Mouse (Mus musculus) forebrain, embryonic 10.5 days (tissue): Measurements from ENCODE around the gene Lgalsl. TPM values are rescaled to one million over a fixed set of nuclear protein-coding genes. Genes with fewer than 3 reads are reported as not detected.

Experiments
- DNase-seq: peaks from one replicate; pipeline ENCODE4 v3.0.0-alpha.2; 2017; ENCODE audit warnings: low spot score; ENCODE audit errors: extremely low spot score
- H3K27ac ChIP-seq: fragments of 300-500 bp; sonication (generic); 2 replicates; pipeline ENCODE4 v1.5.1; 2016; ENCODE audit warnings: mild to moderate bottlenecking
- H3K27me3 ChIP-seq: fragments of 300-500 bp; sonication (generic); 2 replicates; pipeline ENCODE4 v1.6.1; 2016; ENCODE audit warnings: mild to moderate bottlenecking; ENCODE audit not compliant: poor library complexity, severe bottlenecking
- H3K36me3 ChIP-seq: fragments of 300-500 bp; sonication (generic); replicated peaks from 2 replicates; pipeline ENCODE4 v1.6.1; 2016; ENCODE audit warnings: mild to moderate bottlenecking, moderate library complexity
- H3K4me1 ChIP-seq: fragments of 300-500 bp; sonication (generic); 2 replicates; pipeline ENCODE4 v1.6.1; 2016
- H3K4me3 ChIP-seq: fragments of 300-500 bp; sonication (generic); 2 replicates; pipeline ENCODE4 v1.5.1; 2016; ENCODE audit warnings: mild to moderate bottlenecking, moderate library complexity
- H3K9me3 ChIP-seq: fragments of 300-500 bp; sonication (generic); 2 replicates; pipeline ENCODE4 v1.6.1; 2016; ENCODE audit warnings: mild to moderate bottlenecking, moderate library complexity
- WGBS: fragments of 180-500 bp; shearing (Covaris S2); methylation state at CpG from one replicate; pipeline ENCODE4 v1.1.7; 2016; 5-methylcytosine and 5-hydroxymethylcytosine counted together
- polyA plus RNA-seq: library from polyadenylated mRNA; unstranded; fragments of >200 nt; fragmentation: Nextera tagmentation; extraction: Ambion mirVana; gene quantifications from 2 replicates; pipeline ENCODE4 v1.2.1, GENCODE M21; 2016

Lgalsl gene
- polyA plus RNA-seq, 1 experiment from 2014 or later, result 27.2 TPM

DNA sequence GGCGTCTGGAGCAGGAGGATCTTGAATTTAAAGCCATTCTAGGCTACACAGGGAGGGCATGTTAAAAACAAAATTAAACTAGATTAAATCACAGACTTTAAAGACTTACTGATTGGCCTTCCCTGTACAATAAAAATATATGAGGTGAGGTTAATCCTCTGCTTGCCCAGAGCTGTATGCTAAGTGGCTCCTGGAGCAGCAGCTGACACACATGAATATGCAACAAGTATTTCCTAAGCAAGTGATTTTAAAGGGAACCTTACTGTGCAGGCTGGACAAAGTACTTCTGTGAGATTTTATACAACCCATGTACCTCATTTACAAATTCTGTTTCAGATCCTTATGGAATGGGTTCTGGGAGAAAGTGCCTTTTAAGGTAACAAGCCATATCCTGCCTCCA is 41.8 kb downstream of the Lgalsl start:
- DNase-seq, result no peak
- Histone ChIP-seq H3K27me3 (no peaks in the 10 kb centered on the region), H3K9me3 (peaks cover 13% of the 10 kb centered on the region; the same call in 1 of the 2 replicates), H3K36me3 (no peaks in the 10 kb centered on the region), H3K4me1 (0 out of 2 replicates have a peak, but pooled peaks cover 1% of the 10 kb centered on the region), H3K4me3 (no peak overlapping the region), H3K27ac (no peak overlapping the region)
- WGBS, result 71% methylated on average over 1 of the region's 1 CpGs

DNA sequence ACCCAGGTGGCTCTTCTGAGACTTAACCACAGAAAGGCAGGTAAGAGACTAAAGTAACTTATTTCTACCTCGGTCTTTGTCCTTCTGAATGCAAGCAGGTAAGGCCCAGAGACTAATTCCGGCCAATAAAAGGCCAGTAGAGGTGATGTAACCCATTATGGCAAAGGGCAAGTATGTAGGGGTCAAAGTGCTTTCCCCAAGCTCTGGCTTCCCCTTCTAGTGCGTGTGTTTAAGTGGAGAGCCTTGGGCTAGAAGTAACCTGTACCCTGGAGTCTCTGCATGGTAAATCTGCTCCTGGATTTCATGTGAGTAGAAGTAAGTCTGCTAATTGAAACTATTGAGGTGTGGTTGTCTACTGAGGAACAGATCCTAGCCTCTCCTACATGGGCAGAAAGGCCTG is 42.8 kb downstream of the Lgalsl start:
- WGBS, result 75% methylated on average over 3 of the region's 3 CpGs
- Histone ChIP-seq H3K27me3 (no peaks in the 10 kb centered on the region), H3K9me3 (peaks cover 15% of the 10 kb centered on the region; the same call in 1 of the 2 replicates), H3K4me1 (no peaks in the 10 kb centered on the region), H3K36me3 (no peaks in the 10 kb centered on the region), H3K27ac (no peak overlapping the region), H3K4me3 (no peak overlapping the region)
- DNase-seq, result no peak

DNA sequence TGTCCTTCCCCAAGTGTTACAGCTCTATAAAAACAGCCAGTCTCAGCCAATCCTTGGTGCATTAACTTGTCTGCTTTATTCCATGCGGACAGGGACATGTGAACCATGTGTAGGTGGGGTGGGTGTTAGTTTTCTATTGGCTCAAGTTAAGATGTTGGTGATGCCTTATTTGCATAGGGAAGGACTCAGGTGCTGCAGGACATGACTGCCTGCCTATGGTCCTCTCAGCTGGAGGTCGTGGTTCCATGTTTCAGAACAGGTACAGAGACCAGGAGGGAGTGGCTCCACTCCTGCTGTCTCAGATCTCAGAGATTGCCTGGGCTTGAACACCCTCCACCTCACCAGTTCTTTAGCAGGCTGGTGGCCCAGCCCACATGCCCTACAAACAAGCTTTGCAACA is 44.7 kb downstream of the Lgalsl start:
- H3K4me3 ChIP-seq, result no peak overlapping the region

DNA sequence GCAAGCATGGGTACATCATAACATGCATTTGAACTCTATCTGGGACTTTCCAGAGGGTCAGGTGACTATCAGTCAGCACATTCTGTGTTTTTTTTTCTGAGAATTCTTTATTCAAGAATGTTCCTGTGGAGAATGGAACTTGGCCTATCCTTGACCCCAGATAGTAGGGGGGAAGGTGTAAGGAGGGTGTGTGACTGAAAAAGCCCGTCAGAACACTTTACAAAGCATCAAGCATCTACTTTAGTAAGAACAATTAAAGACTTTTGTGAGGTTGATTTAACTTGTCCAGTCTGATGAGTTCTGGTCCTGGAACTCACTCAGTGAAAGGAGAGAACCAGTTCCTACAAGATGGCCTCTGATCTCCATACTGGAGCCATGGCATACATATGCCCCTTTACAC is 45.7 kb downstream of the Lgalsl start:
- Histone ChIP-seq H3K9me3 (peaks cover 15% of the 10 kb centered on the region; the same call in 1 of the 2 replicates), H3K27ac (no peak overlapping the region), H3K4me3 (no peak overlapping the region), H3K27me3 (no peaks in the 10 kb centered on the region), H3K4me1 (no peaks in the 10 kb centered on the region), H3K36me3 (no peaks in the 10 kb centered on the region)
- DNase-seq, result no peak
- 85% methylated on average over 1 of the region's 1 CpGs for WGBS

More for the DNA sequence above, 44.7 kb downstream of the Lgalsl start:
- Histone ChIP-seq H3K36me3 (no peaks in the 10 kb centered on the region), H3K27ac (no peak overlapping the region), H3K27me3 (no peaks in the 10 kb centered on the region), H3K9me3 (peaks cover 15% of the 10 kb centered on the region; the same call in 1 of the 2 replicates), H3K4me1 (no peaks in the 10 kb centered on the region)
- WGBS, result 74% methylated on average over 2 of the region's 2 CpGs
- no peak for DNase-seq

DNA sequence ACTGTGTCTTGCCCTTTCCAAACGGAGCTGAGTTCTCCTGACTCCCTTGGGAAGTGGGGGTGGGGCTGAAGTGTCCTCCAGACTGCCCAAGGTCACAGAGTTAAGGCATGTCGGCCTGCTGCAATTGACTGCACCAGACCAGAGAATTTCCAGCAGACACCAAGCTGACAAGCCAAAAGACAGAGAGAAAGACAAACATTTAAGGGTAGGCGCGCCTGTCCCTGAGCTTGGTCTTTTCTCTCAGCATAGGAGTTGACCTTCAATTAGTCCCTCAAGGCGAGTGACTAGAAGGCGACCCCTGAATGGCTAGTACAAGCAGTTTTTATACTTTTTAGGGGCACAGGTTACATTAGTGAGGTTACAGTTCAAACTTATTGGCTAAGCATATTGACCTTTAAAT is 46.1 kb downstream of the Lgalsl start:
- peaks cover 15% of the 10 kb centered on the region; the same call in 1 of the 2 replicates for H3K9me3 ChIP-seq
- WGBS, result 91% methylated on average over 6 of the region's 6 CpGs
- no peak overlapping the region for H3K27ac ChIP-seq
- no peaks in the 10 kb centered on the region for H3K27me3 ChIP-seq
- DNase-seq, result no peak
- H3K4me1 ChIP-seq, result no peaks in the 10 kb centered on the region
- no peak overlapping the region for H3K4me3 ChIP-seq
- H3K36me3 ChIP-seq, result no peaks in the 10 kb centered on the region

DNA sequence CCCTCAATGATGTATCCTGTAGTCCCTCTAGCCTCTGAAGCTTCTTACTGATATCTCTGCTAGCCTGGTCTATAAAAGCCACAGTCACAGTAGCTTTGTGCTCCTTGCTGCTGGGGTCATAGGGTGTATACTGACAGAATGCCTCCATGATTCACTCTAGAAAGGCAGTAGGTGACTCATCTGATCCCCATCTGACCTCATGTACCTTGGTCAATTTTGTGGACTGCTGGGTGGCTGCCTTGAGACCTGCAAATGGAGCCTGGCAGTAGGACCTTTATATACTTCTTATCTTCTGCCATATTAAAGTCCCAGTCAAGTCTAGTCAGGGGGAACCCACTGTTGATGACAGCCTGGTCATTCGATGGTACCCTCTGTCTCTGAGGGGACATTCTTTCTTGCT is 47.4 kb downstream of the Lgalsl start:
- Histone ChIP-seq H3K36me3 (no peaks in the 10 kb centered on the region), H3K27me3 (no peaks in the 10 kb centered on the region), H3K9me3 (peaks cover 15% of the 10 kb centered on the region; the same call in 1 of the 2 replicates), H3K4me3 (no peak overlapping the region), H3K27ac (no peak overlapping the region), H3K4me1 (no peaks in the 10 kb centered on the region)
- DNase-seq, result peak; percentile 2
- WGBS, result 97% methylated on average over 1 of the region's 1 CpGs

DNA sequence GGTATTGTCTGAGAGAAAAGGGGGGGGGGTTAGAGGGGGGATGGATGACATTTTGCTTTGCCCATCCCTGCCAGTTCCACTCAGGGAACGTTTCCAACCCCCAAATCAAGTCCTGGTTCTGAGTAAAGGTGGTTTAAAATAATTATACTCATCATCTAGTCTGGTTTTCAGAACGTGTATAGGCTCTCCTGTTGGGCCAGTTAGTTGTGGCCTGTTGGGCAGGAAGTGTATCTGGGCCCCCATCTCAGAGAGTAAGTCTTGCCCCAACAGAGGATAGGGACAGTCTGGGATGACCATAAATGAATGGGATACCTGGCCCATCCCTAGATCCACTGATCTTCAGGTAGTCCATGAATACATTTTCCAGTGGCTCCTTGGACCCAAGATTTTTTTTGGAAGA is 48.2 kb downstream of the Lgalsl start:
- Histone ChIP-seq H3K4me3 (no peak overlapping the region), H3K36me3 (no peaks in the 10 kb centered on the region), H3K27me3 (no peaks in the 10 kb centered on the region), H3K27ac (no peak overlapping the region), H3K4me1 (no peaks in the 10 kb centered on the region), H3K9me3 (peaks cover 15% of the 10 kb centered on the region; the same call in 1 of the 2 replicates)
- WGBS, result 77% methylated on average over 2 of the region's 2 CpGs
- DNase-seq, result peak; percentile 2

DNA sequence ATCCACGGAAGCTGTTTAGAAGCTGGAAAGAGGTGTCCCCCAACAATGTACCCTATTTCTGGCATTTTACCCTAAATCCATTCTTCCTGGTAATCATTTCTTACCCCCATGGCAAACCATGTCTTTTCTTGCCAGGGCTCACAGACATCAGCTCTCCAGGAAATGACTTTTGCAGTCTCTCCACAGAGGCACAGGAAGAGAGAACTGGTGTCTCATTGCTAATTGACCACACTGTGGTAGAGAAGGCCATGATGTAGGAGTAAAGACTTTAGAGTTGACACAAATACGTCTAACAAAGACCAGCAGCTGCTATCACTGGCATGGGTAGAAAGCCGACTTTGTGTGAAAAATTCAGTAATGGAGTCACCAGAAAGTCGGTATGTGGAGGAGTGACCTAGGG is 50.5 kb downstream of the Lgalsl start:
- WGBS, result 88% methylated on average over 4 of the region's 4 CpGs
- no peak overlapping the region for H3K4me3 ChIP-seq
- H3K27ac ChIP-seq, result no peak overlapping the region
- peaks cover 3% of the 10 kb centered on the region; the same call in 1 of the 2 replicates for H3K4me1 ChIP-seq
- no peak for DNase-seq
- H3K27me3 ChIP-seq, result no peaks in the 10 kb centered on the region
- H3K36me3 ChIP-seq, result no peaks in the 10 kb centered on the region
- peaks cover 15% of the 10 kb centered on the region; the same call in 1 of the 2 replicates for H3K9me3 ChIP-seq

DNA sequence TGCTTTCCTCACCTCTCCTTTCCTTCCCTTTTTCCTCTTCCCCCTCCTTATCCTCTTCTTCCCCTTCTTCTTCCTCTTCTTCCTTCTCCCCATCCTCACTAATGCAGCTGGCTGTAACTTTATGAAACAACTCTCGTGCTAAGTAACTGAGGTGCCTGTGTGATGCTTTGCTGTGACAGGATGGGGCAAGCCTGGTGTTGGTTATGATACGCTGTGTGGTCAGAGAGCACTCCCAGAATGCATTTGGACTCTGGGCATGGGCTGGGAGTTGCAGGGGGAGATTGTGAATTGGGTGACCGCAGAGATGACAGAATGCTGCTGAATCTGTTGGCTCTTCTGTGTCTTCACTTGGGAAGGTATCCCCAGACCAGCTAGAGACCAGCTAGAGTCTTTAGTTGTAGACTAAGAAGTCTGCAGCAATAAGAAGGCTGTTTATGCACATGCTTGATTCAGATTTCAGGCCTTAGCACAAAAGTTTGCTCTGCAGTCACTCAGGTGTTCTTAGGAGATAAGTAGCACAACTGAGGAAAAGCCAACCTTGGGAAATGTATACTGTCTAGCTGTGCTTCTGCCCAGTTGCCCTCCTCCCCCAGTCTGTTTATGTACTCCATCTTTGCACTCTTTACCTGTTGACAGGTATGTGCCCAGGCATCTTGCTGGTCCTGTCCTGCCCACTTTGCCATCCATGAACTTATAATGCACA is 51.8 kb downstream of the Lgalsl start:
- Histone ChIP-seq H3K9me3 (peaks cover 2% of the 10 kb centered on the region; the same call in 1 of the 2 replicates), H3K4me3 (no peak overlapping the region), H3K36me3 (no peaks in the 10 kb centered on the region), H3K27ac (no peak overlapping the region), H3K27me3 (no peaks in the 10 kb centered on the region), H3K4me1 (peaks cover 3% of the 10 kb centered on the region; the same call in 1 of the 2 replicates)
- DNase-seq, result no peak
- 78% methylated on average over 3 of the region's 3 CpGs for WGBS

DNA sequence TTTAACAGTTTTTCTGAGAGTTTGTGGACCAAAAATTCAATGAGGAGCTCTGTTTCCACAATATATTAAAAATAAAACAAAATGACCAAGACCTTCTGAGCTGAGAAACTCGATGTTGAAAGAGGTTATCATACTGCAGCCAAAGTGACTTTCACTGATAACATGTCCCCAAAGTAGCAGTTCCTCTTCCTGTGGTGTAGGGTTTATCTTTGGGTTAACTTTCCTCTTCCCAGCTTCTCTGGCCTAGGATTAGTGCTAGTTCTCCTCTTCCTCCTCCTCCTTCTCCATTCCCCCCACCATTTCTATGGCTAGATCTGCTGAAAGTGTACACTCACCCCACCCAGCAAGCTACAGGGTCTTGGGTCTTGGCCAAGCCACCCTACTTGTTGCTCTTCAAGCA is 52.6 kb downstream of the Lgalsl start:
- DNase-seq, result no peak
- no peak overlapping the region for H3K4me3 ChIP-seq
- no peaks in the 10 kb centered on the region for H3K36me3 ChIP-seq
- H3K9me3 ChIP-seq, result no peaks in the 10 kb centered on the region
- no peaks in the 10 kb centered on the region for H3K27me3 ChIP-seq
- H3K27ac ChIP-seq, result no peak overlapping the region
- H3K4me1 ChIP-seq, result peaks cover 3% of the 10 kb centered on the region; the same call in 1 of the 2 replicates
- 84% methylated on average over 1 of the region's 1 CpGs for WGBS

DNA sequence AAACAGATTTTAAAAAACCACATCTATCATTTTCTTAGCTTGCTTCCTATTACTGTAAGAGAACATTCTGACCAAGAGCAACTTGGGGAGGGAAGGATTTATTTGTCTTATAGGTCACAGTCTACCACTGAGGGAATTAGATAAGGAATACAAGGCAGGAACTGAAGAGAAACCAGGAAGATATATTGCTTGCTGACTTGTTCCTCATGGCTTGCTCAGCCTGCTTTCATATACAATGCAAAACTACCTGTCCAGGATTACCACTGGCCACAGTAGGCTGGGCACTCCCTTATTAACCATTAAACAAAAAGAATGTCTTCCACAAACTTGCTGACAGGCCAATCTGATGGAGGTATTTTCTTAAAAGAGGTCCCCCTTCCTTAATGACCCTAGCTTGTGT is 54.2 kb downstream of the Lgalsl start:
- no peaks in the 10 kb centered on the region for H3K36me3 ChIP-seq
- no peak for DNase-seq
- no peaks in the 10 kb centered on the region for H3K9me3 ChIP-seq

More for the DNA sequence above, 54.2 kb downstream of the Lgalsl start:
- Histone ChIP-seq H3K27me3 (no peaks in the 10 kb centered on the region), H3K27ac (no peak overlapping the region), H3K4me1 (peaks cover 9% of the 10 kb centered on the region), H3K4me3 (no peak overlapping the region)
